Mouse (Mus musculus): ENCODE measurements at regions not wholly inside any gene's neighbourhood (a gene's known extent, or its start where the extent isn't known, plus 50 kb on each side); places are given as distances from the start of the nearest gene placed in this dataset.
A peak's percentile ranks its signal among the peaks of the same experiment; 100 is the strongest.

GRCm38 (mm10) chr10:39246984-39247383 is 83.4 kb upstream of the Ccn6 start:
- no peaks in the 10 kb centered on the region for H3K36me3 ChIP-seq
- 64% methylated on average over 3 of the region's 3 CpGs for WGBS
- no peaks in the 10 kb centered on the region for H3K9me3 ChIP-seq (replicated peaks)
- no peak overlapping the region for H3K27ac ChIP-seq (replicated peaks)
- no peak overlapping the region for H3K9ac ChIP-seq (replicated peaks)
- no peak overlapping the region for H3K4me3 ChIP-seq (replicated peaks)
- no peaks in the 10 kb centered on the region for H3K4me1 ChIP-seq
- no peaks in the 10 kb centered on the region for H3K27me3 ChIP-seq (replicated peaks)
- ATAC-seq (ENCODE audit: low FRiP score) = no peak
- H3K4me2 ChIP-seq = no peak overlapping the region

GRCm38 (mm10) chr10:39245141-39245540 is 81.5 kb upstream of the Ccn6 start:
- H3K4me2 ChIP-seq = no peak overlapping the region
- ATAC-seq (ENCODE audit: low FRiP score) = no peak
- WGBS = 78% methylated on average over 4 of the region's 4 CpGs
- no peaks in the 10 kb centered on the region for H3K9me3 ChIP-seq (replicated peaks)
- H3K4me1 ChIP-seq = peaks cover 7% of the 10 kb centered on the region
- no peak overlapping the region for H3K9ac ChIP-seq (replicated peaks)
- H3K27ac ChIP-seq (replicated peaks) = no peak overlapping the region
- H3K27me3 ChIP-seq (replicated peaks) = no peaks in the 10 kb centered on the region
- H3K36me3 ChIP-seq = no peaks in the 10 kb centered on the region
- no peak overlapping the region for H3K4me3 ChIP-seq (replicated peaks)

DNA sequence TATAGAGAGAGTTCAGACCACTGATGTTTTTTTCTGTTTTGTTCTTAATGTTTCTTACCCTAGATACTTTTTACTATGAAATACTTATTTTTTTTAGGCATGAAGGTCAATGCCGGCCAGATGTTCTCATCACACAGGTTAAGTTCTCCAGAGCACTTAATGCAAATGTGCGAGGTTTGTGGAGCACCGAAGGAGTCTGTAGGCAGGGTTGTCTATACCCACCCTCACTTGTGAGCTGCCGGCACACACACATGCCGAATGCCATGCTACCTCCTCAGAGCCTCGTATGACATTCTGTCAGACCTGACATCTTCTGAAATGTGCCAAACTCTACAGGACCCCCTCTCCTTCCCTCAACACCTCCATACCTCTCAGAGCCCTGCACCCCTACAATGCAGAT is 80.5 kb upstream of the Ccn6 start:
- no peaks in the 10 kb centered on the region for H3K36me3 ChIP-seq
- WGBS = 93% methylated on average over 6 of the region's 6 CpGs
- no peak for ATAC-seq (ENCODE audit: low FRiP score)

GRCm38 (mm10) chr10:39242398-39242797 is 78.8 kb upstream of the Ccn6 start:
- no peaks in the 10 kb centered on the region for H3K9me3 ChIP-seq (replicated peaks)
- no peaks in the 10 kb centered on the region for H3K27me3 ChIP-seq (replicated peaks)
- no peak overlapping the region for H3K27ac ChIP-seq (replicated peaks)
- H3K4me2 ChIP-seq = no peak overlapping the region
- H3K4me3 ChIP-seq (replicated peaks) = no peak overlapping the region
- H3K4me1 ChIP-seq = peaks cover 24% of the 10 kb centered on the region
- WGBS = 91% methylated on average over 5 of the region's 5 CpGs
- H3K9ac ChIP-seq (replicated peaks) = no peak overlapping the region
- no peak for ATAC-seq (ENCODE audit: low FRiP score)
- H3K36me3 ChIP-seq = no peaks in the 10 kb centered on the region

More for the DNA sequence above, 80.5 kb upstream of the Ccn6 start:
- Histone ChIP-seq H3K4me3 (replicated peaks) (no peak overlapping the region), H3K27ac (replicated peaks) (no peak overlapping the region), H3K27me3 (replicated peaks) (no peaks in the 10 kb centered on the region), H3K9ac (replicated peaks) (no peak overlapping the region), H3K4me1 (peaks cover 17% of the 10 kb centered on the region), H3K9me3 (replicated peaks) (no peaks in the 10 kb centered on the region), H3K4me2 (no peak overlapping the region)

DNA sequence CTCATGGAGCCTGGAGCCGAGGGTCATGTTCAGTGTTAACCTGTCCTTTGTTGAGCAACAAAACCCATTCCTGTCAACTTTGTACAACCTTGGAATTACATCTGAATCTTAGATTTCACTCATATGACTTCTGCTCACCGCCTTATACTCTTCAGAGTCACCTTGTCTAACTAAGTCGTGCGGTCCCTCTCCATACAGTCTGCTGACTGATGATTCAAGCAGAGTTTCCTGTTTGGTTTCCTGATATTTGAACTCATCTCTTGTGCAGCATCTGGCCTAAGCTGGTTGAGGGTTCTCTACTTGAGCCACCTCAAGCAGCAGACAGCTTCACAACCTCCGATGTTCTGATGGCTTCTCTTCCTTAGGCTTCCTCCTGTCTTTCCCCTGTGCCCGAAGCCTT is 78.3 kb upstream of the Ccn6 start:
- Histone ChIP-seq H3K4me3 (replicated peaks) (no peak overlapping the region), H3K4me1 (peaks cover 24% of the 10 kb centered on the region), H3K27me3 (replicated peaks) (no peaks in the 10 kb centered on the region), H3K9me3 (replicated peaks) (no peaks in the 10 kb centered on the region), H3K4me2 (no peak overlapping the region), H3K9ac (replicated peaks) (no peak overlapping the region), H3K36me3 (no peaks in the 10 kb centered on the region), H3K27ac (replicated peaks) (no peak overlapping the region)
- 85% methylated on average over 6 of the region's 6 CpGs for WGBS
- ATAC-seq (ENCODE audit: low FRiP score) = no peak

DNA sequence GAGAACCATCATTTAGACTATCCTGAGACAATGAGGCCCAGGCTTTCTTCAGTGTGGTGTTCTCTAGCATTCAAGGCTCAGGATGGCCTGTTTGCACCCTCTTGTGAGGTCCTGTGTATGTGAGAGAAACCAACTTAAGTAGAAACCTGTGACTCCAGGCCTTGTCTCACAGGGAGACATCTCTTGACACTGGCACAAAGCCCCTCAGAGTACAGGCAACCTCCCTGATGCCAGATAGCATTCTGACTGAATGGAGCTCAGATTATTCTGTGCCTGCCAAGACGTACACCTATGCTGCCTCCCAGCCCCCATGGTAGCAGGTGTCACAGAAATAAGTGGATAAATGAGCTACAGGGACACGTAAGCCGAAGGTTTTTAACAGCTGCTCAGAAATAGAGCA is 77.9 kb upstream of the Ccn6 start:
- H3K9ac ChIP-seq (replicated peaks) = no peak overlapping the region
- H3K36me3 ChIP-seq = no peaks in the 10 kb centered on the region
- H3K9me3 ChIP-seq (replicated peaks) = no peaks in the 10 kb centered on the region
- no peak overlapping the region for H3K27ac ChIP-seq (replicated peaks)
- no peak for ATAC-seq (ENCODE audit: low FRiP score)
- peaks cover 24% of the 10 kb centered on the region for H3K4me1 ChIP-seq
- H3K4me3 ChIP-seq (replicated peaks) = no peak overlapping the region
- H3K27me3 ChIP-seq (replicated peaks) = no peaks in the 10 kb centered on the region
- 54% methylated on average over 3 of the region's 3 CpGs for WGBS
- no peak overlapping the region for H3K4me2 ChIP-seq

- ATAC-seq (ENCODE audit: low FRiP score) = no peak
- H3K9me3 ChIP-seq (replicated peaks) = no peaks in the 10 kb centered on the region
- H3K4me1 ChIP-seq = peaks cover 24% of the 10 kb centered on the region
- no peak overlapping the region for H3K4me3 ChIP-seq (replicated peaks)
- H3K36me3 ChIP-seq = no peaks in the 10 kb centered on the region
- no peak overlapping the region for H3K9ac ChIP-seq (replicated peaks)
- H3K27me3 ChIP-seq (replicated peaks) = no peaks in the 10 kb centered on the region
- H3K27ac ChIP-seq (replicated peaks) = 0 out of 2 replicates have a peak overlapping the region, but pooled peaks have one; percentile 18
- WGBS = 78% methylated on average over 7 of the region's 7 CpGs
- H3K4me2 ChIP-seq = no peak overlapping the region
Measured at GRCm38 (mm10) chr10:39240966-39241365, 77.4 kb upstream of the Ccn6 start.

DNA sequence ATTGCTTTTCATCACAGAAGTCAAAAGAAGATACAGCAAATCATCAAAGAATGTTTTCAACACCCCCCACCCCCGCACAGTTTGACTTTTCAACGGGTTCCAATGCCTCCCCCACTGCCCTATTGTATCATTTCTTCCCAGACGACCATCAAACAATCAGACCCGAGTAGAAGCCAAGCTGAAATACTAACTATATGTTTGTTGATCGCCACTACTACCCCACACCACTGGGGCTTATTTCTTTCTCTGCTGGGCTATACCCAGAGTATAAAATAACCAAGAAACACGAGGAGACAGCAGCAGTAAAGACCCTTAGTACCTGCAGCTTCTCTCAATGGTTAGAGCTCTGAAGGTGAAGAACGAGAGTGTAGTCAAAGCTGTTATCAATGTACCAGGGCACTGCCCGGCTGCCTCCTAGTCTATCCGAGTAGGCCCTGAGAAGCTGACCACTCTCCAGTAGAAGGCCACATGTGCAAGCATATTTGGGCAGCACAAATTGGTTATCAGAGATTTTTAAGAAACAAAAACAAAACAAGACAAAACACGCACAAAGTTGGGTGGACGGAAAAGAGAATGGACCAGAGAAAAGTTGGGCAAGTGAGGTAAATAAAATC is 76.7 kb upstream of the Ccn6 start:
- WGBS = 44% methylated on average over 11 of the region's 11 CpGs
- Histone ChIP-seq H3K4me2 (peak overlapping the region; percentile 38), H3K4me1 (peaks cover 24% of the 10 kb centered on the region), H3K9me3 (replicated peaks) (no peaks in the 10 kb centered on the region), H3K27ac (replicated peaks) (peak overlapping the region; percentile 61; the same call in 1 of the 2 replicates), H3K36me3 (no peaks in the 10 kb centered on the region), H3K4me3 (replicated peaks) (no peak overlapping the region), H3K9ac (replicated peaks) (no peak overlapping the region), H3K27me3 (replicated peaks) (no peaks in the 10 kb centered on the region)
- peak; percentile 26; the same call in 1 of the 2 replicates for ATAC-seq (ENCODE audit: low FRiP score)

DNA sequence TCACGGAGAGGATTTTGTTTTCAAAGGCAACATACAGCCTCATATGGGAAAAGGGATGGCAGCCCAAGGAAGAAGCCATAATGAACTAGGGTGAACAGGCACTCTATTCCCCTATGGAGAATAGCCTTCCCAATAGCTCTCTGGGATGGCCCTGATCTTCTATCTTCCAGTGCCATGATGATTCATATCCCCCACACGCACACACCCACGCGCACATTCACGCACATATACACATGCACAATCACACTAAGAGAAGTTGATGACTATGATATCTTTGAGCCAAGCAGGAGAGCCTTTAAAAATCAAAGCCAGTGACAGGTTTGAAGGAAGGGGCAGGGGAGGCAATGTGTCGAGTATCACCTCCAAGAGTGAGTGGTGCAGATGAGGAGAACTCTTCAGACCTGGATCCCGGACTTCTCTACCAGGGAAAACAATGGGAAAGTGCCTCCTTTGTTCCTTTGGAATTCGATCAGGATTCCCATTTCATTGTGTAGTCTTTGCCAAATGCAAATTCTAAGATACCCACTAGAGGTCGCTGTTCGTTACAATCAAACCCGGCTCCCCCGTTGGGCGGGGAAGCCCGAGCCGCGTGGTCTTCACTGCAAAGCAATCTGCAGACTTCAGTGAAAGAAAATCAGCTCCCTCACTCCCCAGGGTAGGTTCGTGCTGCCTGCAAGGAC is 76.0 kb upstream of the Ccn6 start:
- no peaks in the 10 kb centered on the region for H3K27me3 ChIP-seq (replicated peaks)
- no peaks in the 10 kb centered on the region for H3K9me3 ChIP-seq (replicated peaks)
- 0 out of 2 replicates have a peak overlapping the region, but pooled peaks have one; percentile 11 for H3K9ac ChIP-seq (replicated peaks)
- 17% methylated on average over 17 of the region's 17 CpGs for WGBS
- H3K4me3 ChIP-seq (replicated peaks) = no peak overlapping the region
- H3K4me2 ChIP-seq = peak overlapping the region; percentile 38
- ATAC-seq (ENCODE audit: low FRiP score) = peak; percentile 91
- no peaks in the 10 kb centered on the region for H3K36me3 ChIP-seq
- H3K27ac ChIP-seq (replicated peaks) = peak overlapping the region; percentile 67
- peaks cover 24% of the 10 kb centered on the region for H3K4me1 ChIP-seq

DNA sequence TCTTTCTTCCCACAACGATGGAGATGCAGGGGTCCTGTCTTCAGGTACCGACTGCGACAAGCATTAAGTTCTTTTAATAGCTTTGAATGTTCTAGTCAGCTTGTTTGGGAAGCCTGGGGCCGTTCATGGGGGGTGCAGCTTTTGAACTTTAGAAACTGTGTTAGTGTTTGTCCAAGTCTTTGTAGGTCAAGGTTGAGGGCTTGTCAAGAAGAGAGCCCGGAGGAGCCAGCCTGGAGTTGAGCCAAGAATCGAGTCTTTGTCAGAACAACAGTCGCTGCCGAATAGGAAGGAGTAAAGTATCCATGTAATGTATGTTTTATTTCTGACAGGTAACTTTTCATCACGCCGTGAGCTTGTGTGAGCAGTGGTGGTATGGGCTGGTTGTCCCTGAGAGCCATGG is 75.0 kb upstream of the Ccn6 start:
- H3K4me1 ChIP-seq = peaks cover 24% of the 10 kb centered on the region
- H3K36me3 ChIP-seq = no peaks in the 10 kb centered on the region
- 59% methylated on average over 10 of the region's 10 CpGs for WGBS
- ATAC-seq (ENCODE audit: low FRiP score) = no peak
- H3K4me3 ChIP-seq (replicated peaks) = no peak overlapping the region
- no peaks in the 10 kb centered on the region for H3K27me3 ChIP-seq (replicated peaks)
- no peaks in the 10 kb centered on the region for H3K9me3 ChIP-seq (replicated peaks)
- H3K9ac ChIP-seq (replicated peaks) = no peak overlapping the region
- H3K4me2 ChIP-seq = no peak overlapping the region
- no peak overlapping the region for H3K27ac ChIP-seq (replicated peaks)

- Histone ChIP-seq H3K36me3 (no peaks in the 10 kb centered on the region), H3K4me2 (no peak overlapping the region), H3K9ac (replicated peaks) (no peak overlapping the region), H3K27ac (replicated peaks) (no peak overlapping the region), H3K27me3 (replicated peaks) (no peaks in the 10 kb centered on the region), H3K4me1 (peaks cover 24% of the 10 kb centered on the region), H3K4me3 (replicated peaks) (no peak overlapping the region), H3K9me3 (replicated peaks) (no peaks in the 10 kb centered on the region)
- no peak for ATAC-seq (ENCODE audit: low FRiP score)
- WGBS = 95% methylated on average over 4 of the region's 4 CpGs
Measured at GRCm38 (mm10) chr10:39237549-39237948, 74.0 kb upstream of the Ccn6 start.

- Histone ChIP-seq H3K4me3 (replicated peaks) (no peak overlapping the region), H3K9me3 (replicated peaks) (no peaks in the 10 kb centered on the region)
- 76% methylated on average over 8 of the region's 8 CpGs for WGBS
Measured at GRCm38 (mm10) chr10:39233926-39234450, 70.4 kb upstream of the Ccn6 start.

More at GRCm38 (mm10) chr10:39233926-39234450, 70.4 kb upstream of the Ccn6 start:
- H3K9ac ChIP-seq (replicated peaks) = no peak overlapping the region
- peaks cover 12% of the 10 kb centered on the region for H3K4me1 ChIP-seq
- H3K4me2 ChIP-seq = no peak overlapping the region
- H3K27me3 ChIP-seq (replicated peaks) = no peaks in the 10 kb centered on the region
- ATAC-seq (ENCODE audit: low FRiP score) = no peak
- no peak overlapping the region for H3K27ac ChIP-seq (replicated peaks)
- no peaks in the 10 kb centered on the region for H3K36me3 ChIP-seq
